Mouse (Mus musculus) hindlimb bud, embryonic 11.5 days (tissue): ENCODE measurements around the gene Entpd2.
A peak's percentile ranks its signal among the peaks of the same experiment; 100 is the strongest.

Experiments
- DNase-seq: peaks from one replicate; pipeline ENCODE4 v3.0.0-alpha.2; 2012; ENCODE audit warnings: low read depth, low spot score; ENCODE audit errors: extremely low spot score

Entpd2 gene

DNA sequence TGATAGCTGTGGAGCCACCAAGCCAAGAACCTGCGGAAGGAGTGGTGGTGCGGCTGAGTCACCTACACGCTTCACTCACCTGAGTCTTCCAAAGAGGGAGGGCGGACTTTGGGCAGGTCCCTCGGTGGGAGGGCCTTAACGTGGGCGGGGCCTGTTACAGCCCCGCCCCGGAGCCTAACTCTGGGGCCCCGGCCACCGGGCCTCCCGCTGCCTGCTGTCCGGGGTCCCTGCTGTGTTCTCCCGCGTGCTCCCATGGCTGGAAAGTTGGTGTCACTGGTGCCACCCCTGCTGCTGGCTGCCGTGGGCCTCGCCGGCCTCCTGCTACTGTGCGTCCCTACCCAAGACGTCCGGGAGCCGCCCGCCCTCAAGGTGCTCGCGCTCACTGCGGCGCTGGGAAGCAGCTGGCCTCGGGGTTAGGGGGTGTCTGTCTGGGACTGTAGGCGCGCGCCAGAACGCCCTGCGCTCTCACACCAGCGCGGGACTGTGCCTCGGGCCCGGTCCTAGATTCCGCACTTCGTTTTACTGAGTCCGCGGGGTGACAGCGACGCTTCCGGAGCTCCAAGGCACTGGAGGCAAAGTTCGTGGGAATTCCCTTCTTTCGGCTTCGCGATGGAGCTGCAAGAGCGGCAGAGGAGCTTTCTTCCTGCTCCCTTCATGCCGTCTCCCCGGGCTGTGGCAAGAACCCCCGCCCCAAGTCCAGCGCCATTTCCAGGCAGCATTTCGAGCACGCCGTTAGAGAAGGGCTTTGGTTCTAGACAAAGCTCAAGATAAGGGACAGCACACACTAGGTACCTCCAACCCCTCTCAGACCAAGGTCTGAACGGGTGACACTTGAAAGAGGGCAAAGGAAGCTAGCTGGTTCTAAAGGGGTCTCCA lies at the start of gene Entpd2:
Gene Entpd2 (plus strand): TSS at position 154 of the 876 bp plus-strand sequence.
- DNase-seq, result no peak

DNA sequence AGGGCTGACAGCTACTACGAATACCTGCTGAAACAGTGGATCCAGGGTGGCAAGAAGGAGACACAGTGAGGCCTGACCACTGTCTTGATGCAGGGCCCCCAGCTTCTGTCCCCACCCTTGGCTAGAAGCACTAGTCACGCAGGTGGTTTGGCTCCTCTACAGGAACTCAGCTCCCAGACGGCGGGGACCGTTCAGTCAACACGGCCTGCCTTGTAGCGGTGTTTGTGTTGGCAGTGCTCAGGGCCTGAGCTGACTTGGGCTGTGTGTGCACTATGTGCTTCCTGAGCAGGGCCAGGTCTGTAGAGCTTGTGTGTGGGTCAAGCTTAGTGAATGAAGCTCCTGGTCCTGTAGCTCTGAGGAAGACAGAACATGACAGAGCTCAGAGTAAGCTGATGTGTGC lies 47.5 kb upstream of the Entpd2 start:
- no peak for DNase-seq

DNA sequence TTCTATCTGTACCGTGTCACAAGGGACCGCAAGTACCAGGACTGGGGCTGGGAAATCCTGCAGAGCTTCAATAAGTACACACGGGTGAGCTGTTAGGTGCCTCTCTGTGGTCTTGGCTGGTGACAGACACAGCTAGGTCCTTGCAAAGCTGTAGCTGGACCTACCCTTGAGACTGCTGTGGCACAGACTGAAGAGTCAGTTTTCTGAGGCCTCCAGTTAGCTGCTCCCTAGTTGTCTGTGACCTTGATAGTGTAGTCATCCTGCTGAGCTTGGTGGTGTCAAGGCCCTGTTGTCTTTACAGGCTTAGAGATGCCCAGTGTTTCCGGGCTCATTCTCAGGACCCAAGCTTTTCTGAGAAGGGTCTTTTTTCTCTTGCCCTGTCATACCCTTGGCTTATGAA lies 46.2 kb upstream of the Entpd2 start:
- DNase-seq, result no peak

DNA sequence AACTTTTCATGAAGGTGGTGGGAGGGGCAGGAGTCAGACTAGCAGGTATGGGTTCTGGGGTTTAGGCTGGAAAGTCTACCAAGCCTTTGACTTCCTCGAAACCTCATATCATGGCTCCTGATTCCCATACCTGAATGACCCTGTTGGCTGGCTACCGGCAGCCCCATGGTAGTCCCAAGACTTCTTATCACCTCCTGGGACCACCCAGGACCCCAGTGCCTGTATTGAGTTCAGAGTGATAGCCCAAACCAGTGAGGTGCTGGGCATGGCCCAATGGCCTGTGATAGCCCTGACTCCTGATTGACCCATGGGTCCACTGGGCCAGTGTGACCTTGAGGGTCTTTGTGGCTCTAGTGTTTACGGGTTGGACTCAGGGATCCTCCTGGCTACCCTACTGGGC lies 45.0 kb upstream of the Entpd2 start:
- DNase-seq, result no peak

DNA sequence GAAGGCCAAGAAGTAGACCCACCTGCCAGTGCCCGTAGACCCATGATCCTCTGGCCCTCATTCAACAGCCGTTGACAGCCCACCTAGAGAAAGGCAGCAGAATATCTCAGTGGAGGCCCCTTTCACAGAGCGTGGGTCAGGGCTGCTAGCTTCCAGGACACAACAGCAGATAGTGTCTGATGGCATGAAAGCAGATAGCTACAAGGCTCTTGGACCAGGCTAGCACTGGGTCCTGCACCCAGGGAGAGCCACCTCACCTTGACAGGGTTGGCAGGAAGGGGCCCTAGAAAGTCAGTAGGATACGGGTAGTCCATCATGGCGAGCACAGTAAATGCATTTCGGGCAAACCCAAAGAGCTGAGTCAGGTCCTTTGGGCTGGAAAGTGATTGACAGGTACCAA lies 41.5 kb upstream of the Entpd2 start:
- no peak for DNase-seq

DNA sequence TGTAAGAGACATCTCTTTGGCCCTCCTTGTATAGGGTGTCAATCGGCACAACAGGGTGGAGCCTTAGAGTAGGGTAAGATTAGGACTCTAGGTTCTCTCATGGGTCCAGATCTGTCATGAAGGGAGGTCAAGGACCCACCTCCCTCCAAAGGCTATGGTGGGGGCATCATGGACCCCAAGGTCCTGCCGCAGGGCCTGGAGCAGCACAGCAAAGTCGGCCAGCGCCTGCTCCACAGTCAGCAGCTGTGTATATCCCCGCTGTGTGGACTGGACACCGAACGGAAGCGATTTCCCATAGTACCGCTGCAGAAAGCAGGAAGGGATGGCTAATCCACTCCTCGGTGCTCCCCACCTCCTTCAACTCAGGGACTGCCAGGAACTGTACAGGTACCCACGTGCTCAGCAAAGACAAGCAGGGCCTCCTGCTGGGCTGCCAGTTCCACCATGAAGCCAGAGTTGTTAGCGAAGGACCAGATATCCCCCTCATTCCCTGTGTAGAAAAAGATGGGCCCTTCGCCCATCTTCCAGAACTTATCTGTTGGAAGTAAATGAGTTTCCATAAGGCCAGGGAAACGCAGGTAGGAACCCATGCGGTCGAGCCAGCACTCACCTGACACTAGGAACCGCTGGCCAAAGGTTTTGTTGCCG lies 40.1 kb upstream of the Entpd2 start:
- DNase-seq, result no peak

DNA sequence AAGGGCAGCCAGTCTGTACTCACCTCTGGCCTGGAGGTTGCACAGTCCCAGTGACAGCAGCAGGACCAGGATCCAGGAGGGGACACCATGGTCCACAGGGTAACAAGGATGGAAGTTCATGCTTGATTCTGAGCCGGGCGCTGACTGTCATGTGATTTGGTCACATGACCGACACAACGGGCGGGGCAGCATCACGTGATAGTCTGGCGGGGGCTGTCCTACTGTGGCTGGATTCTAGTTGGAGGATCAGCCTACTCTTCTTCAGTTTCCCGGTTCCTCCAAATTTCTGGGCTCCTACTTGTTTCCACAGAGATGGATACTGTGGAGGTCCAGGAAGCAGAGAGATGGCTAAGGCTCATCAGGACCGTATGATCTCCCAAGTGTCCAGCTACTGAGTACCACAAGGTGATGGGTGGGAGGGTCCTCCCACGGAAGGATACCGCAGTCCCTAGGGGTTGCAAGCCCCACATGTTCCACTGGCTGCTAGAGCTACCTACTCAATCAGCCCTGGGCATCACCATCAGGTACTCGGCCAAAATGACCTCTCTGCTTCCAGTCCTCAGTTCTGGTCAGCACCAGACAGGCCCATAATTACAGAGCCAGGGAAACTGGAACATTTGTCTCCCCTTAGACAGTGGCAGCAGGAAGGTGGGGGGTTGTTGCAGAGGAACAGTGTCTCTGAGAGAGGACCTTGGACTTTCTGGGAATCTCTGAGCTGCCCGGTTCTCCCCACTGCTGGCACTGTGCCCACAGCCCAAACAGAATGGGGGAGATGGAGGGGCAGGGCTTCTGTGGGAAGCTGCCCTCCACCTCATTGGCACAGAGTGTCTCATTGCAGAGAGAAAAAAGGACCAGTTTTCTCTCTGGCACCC lies 39.2 kb upstream of the Entpd2 start, which contains the start of gene Dpp7:
Gene Dpp7 (minus strand): TSS at position 152 of the 872 bp plus-strand sequence.
- DNase-seq, result no peak

DNA sequence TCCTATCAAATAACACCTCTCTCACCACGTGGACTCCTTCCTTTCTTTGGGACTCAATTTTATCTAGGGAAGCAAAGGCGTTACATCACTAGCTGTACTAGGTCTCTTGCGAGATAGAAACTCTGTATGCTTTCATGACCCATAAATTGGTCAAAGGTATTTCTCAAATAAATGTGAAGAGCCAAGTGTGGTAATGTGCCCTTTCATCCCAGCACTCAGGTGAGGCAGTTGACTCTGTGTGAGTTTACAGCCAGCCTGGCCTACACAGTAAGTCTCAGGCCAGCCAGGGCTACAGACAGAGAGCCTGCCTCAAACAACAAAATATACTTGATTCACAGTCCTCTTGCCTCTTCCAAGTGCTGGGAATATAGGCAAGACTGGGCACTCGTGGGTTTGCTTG lies 35.8 kb upstream of the Entpd2 start:
- no peak for DNase-seq

DNA sequence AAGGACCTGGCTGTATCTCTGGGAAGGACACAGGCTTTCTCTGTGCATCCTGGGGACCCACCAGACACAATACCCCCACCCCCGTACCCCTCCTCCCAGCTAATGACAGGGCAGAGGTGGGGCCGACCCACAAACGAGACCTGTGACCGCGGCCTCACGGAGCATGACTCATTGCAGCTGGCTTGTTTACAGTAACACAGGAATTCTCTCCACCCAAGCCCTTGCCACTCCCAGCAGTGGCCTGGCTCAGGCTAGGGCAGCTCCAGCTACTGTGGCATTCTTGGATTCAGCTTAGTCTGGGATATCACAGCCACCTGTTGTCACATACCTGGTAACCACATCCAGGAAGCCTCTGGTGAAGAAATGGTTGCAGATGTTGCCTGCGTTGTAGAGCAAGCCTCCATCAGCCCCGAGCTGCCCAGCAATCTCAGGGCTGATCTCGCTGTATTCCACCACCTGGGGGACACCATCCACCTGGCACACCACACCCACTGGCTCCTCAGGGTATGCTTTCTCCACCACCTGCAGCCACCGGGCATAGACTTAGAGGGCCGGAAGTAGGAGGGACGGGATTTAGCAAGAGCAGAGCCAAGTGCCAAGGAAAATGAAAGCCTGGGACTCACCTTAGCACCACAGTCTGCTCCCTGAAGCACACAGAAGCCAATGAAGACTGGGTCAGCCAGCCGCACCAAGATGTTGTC lies 32.0 kb upstream of the Entpd2 start:
- no peak for DNase-seq

DNA sequence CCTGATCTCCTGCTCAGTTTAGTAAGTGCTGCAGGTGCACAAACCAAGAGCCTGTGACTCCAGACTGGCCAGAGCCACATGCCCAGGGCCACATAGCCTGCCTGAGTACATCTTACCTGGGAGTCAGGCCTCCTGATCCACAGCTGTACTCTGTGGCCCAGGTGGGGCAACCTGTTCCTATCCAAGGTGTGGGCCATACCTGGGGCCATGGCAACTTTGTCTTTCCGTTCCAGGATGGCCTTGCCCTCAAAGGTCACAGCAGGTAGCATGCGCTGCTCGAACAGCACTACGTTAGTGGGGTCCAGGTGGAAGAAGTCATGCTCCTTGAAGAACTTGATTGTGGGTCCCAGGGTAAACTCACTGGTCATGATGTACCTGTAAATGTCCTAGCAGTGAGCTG lies 31.4 kb upstream of the Entpd2 start:
- no peak for DNase-seq

DNA sequence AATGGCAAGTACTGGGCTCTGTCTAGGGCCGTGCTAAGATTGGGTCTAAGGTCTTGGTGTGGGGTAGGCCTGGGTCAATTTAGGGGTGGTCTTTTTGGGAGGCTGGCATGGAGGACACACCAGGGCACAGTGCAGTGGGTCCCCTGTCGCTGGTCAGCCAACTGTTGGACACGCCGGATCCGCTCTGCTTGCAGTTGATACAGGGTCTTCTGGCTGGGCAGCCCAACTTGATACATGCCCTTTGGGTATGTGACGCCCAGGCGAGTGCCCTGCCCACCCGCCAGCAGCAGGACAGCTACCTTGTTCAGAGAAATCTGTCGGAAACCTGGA lies 30.9 kb upstream of the Entpd2 start:
- DNase-seq, result no peak

DNA sequence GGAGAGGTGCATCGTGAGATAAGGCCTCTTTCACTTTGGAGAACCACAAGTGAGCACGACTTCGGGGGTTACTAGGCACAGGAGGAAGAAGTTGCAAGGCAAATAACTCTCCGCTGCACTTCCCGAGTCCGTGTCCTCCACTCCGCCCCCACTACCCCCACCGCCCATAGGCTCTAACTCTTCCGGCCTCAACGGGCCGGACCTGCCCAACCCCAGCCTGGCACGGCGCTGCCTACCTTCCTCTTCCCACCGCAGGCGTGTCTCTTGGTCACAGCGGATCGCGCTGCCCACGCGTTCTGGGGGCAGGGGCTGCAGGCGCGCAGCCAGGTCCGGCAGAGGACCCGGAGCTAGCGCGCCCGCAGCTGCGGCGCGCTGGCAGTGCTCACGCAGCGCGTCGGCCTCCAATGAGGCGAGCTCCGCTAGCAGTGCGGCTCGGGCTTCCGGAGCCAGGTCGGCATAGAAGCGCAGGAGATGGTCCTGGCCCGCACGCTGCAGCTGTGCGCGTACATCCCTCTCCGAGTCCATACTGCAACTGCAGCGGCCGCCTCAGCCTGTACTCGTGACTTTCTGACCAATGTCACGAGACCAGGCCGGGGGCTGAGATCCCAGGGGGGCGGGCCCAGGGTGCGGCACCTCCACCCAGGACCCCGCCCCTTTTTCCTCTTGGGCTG lies 30.4 kb upstream of the Entpd2 start, which contains the start of gene Uap1l1:
Gene Uap1l1 (minus strand): TSS at position 592 of the 671 bp plus-strand sequence.
- DNase-seq, result no peak

DNA sequence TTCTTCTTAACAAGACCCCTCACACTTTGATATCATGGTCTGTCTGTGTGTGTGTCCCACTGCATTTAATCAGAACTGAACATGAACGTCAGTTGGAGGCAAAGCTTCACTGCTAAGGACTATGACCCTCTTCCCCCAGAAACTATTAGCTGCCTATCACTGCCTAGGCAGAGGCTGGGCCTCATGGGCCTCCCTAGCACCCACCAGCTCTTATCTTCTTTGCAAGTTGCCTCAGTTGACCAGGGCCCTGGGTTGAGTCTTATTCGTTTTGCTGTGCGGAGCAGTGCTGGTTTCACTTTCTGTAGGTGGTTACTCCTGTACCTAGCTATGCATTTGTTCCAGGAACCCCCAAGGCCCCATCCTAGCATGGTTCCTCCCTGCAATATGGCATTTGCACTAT lies 25.7 kb upstream of the Entpd2 start:
- no peak for DNase-seq

DNA sequence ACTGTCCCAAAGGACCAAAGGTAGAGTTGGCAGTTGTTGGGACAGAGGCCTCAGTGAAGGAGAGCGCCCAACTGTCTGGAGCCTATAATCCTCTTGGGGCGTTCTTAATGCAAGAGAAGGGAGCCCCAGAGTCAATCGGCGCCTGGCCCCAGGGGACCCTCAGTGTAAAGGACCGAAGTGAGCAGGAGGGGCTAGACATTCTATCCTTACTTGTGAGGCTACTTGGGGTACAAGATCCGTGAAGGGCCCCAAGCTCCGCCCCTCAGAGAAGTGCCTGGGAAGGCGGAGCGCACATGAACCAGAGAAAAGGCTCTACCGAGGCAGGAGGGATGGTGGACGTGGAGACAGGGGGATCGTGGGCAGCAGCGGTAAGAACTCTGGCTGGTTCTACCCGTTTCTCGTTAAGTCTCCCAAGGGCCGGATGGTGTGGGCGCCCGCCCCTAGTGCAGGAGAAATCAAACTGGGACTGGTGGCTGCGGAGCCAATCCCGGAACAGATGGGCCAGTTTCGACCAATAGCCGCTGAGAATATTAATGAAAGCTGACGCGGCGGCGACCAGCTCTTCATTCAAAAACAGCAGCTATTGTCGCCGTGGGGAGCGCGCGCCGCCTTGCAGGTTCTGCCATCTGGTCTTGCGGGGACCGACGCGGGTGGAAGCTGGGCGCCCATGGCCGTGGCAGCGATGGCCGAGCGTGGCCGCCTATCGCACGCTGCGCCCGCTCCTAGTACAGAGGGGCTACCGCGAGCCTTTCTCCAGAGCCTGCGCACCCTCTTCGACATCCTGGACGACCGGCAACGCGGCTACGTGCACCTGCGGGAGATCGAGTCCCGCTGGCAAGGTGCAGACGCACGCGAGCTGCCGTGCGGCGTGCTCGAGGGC lies 23.7 kb upstream of the Entpd2 start, which contains the start of gene Sapcd2:
Gene Sapcd2 (plus strand): TSS at position 558 of the 880 bp plus-strand sequence.
- peak; percentile 76 for DNase-seq

DNA sequence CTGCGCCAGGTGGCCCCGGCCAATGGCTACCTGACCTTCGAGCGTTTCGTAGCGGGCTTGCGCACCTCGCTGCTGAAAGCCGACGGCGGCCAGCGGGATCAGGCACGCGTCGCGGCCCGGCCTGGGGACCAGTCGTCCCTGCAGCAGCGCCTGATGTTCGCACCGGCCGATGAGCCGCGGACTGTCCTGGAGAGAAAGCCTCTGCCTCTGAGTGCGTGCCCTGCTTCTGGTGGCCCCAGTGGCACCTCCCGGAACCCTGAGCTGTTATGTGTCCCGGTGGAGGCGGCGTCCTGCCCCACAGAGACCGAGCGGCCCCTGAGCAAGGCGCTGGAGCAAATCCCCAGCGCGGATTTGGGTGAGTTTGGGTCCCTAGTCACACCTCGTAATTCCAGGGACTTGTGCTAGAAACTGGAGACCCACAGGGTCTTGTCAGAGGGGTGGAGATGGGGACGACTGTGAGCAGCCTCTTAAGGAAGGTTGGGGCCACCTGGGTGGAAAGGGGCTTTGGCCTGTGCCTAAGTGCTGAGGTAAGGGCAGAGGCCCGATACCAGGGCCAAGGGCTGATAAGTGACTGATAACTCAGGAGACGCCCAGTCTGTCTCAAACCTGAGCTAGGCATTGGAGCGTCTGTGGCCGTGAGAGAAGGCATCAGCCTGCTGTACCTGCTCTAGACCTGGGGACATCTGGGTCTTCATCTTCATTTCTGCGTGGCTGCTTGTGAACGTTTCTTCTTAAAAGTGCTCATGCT lies 22.9 kb upstream of the Entpd2 start:
- DNase-seq, result no peak

DNA sequence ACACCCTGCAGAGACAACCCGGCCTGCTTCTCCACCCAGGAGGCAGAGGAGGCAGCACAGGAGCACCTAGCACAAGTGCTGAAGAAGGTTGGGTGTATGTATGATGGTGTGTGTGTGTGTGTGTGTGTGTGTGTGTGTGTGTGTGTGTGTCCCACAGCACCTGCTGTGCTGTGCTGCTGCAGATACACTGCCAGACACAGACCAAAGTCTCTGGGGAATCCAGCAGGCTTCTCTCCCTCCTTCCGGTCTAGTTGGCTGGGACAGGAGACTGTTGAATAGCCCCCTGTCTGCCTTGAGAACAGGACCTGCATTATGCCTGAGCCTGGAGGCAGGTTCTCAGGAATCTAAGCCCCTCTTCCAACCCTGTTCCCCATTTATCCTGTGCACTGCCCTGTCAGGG lies 22.2 kb upstream of the Entpd2 start:
- DNase-seq, result no peak

DNA sequence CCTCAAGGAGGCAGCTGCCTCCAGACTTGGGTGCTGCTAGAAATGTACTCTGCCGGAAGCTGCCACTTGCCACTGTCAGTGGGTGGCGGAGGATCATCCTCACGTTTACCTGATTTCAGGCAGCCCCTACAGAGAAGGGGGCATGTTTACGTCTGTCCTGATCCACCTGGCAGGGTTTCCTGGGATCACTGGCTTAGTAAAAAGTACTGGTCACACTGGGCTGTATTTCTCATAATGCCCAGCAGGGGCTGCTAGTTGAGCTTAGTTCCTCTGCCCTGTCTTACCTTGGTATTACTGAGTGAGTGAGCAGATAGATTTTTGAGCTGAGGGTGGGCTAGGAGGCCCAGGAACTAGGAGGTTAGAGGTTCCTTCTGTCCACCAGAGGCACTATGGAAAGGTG lies 19.1 kb upstream of the Entpd2 start:
- DNase-seq, result no peak

DNA sequence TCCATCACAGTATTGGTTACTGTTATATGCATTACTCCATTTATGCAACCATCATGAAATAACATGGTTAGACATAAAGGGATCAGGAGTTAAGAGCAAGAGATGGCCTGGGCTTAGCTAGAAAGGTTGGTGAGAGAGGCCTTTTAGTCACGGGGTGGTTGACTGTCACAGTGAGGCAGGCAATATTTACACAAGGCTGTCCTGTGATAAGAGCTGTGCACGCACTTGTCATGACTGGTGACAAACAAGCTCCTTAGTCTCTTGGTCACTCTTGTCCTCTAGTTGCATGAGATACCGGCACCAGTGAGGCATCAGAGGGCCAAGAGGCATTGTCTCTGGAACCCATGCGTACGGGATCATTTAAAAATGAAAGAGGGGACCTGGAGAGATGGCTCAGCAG lies 11.2 kb upstream of the Entpd2 start:
- no peak for DNase-seq

DNA sequence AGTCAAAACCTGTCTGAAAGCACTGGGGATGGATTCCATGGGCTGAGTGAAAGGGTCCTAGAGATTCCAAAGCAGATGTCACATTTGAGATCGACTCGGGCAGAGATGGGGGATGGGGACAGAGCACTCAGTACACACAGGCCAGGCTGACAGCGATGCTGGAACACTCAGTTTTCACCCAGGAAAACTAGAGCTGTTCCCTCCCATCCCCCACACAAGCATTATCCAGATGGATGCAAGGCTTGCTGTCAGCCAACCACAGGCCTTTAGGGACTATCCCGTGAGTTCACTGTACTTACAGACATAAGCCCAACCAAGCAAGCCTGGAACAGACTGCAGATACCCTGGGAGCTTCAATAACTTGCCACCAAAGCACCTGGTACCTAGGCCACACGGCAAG lies 4.4 kb upstream of the Entpd2 start:
- DNase-seq, result no peak
